Comparison of ENCODE assay signal across 20 mouse cellular contexts in the genomic region with DNA sequence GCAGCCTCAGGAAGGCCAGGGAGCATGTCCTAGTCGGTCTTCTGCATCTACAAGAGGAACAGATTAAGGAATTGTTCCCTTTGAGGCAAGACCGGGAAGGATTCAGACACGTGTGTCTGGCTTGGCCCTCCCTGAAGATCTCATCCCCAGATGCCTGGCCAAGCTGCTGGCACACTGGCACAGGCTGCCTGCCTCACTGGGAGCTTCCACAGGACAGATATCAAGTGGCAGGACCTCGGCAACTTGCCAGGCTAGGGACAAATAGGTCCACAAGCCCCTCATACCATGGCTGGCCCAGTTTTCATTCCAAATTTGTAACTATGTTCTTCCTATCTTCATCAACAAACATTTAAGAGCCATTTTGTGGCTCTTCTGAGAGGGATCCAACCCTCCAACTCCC. TPM values are rescaled to one million over a fixed set of nuclear protein-coding genes. Genes with fewer than 3 reads are reported as not detected.
DNase-seq lines count a peak whose midpoint lies in the region; ATAC-seq and TF ChIP-seq lines count a peak whose summit lies in the region.
"Had no signal": no experiment of that assay in that cellular context is flagged by ENCODE, and none has a peak within 500 bp of the region (broad histone marks: within the 10 kb centered on the region; RNA-seq: fewer than 3 reads in every experiment).

No protein-coding gene starts in this region.

- H3K36me3 ChIP-seq in hindbrain, embryonic 12.5 days, result no peaks in the 10 kb centered on the region
- no peaks in the 10 kb centered on the region for H3K36me3 ChIP-seq in hindbrain, embryonic 14.5 days (replicated peaks; ENCODE audit: control insufficient read depth, insufficient read depth)
- no peaks in the 10 kb centered on the region for H3K36me3 ChIP-seq in lung, postnatal 0 days (ENCODE audit: insufficient read depth, low read length)
- H3K36me3 ChIP-seq in embryonic facial prominence, embryonic 10.5 days (replicated peaks), result peaks cover 13% of the 10 kb centered on the region; the same call in 1 of the 2 replicates
- H3K36me3 ChIP-seq: forebrain, embryonic 12.5 days; G1E; heart, embryonic 15.5 days; liver, embryonic 15.5 days had no signal

- no peak for ATAC-seq in hindbrain, embryonic 12.5 days (ENCODE audit: low FRiP score)
- no peak for ATAC-seq in hindbrain, embryonic 14.5 days (ENCODE audit: low FRiP score)
- no peak for ATAC-seq in lung, postnatal 0 days
- no peak for ATAC-seq in frontal cortex, adult (ENCODE audit: low TSS enrichment)

- TF ChIP-seq CTCF in lung, postnatal 0 days (IDR thresholded peaks at IDR 0.05), result no peak

- H3K9me3 ChIP-seq in hindbrain, embryonic 12.5 days (replicated peaks), result no peaks in the 10 kb centered on the region
- H3K9me3 ChIP-seq in hindbrain, embryonic 14.5 days (ENCODE audit: control insufficient read depth, low read length), result no peaks in the 10 kb centered on the region
- H3K9me3 ChIP-seq in lung, postnatal 0 days (ENCODE audit: low read length), result no peaks in the 10 kb centered on the region
- H3K9me3 ChIP-seq in embryonic facial prominence, embryonic 10.5 days, result no peaks in the 10 kb centered on the region
- H3K9me3 ChIP-seq: forebrain, embryonic 12.5 days; heart, embryonic 15.5 days; limb, embryonic 15.5 days; liver, embryonic 15.5 days; megakaryocyte, embryonic 14.5 days had no signal

- no peaks in the 10 kb centered on the region for H3K27me3 ChIP-seq in hindbrain, embryonic 12.5 days
- H3K27me3 ChIP-seq in hindbrain, embryonic 14.5 days (ENCODE audit: control insufficient read depth, insufficient read depth, low read length), result no peaks in the 10 kb centered on the region
- no peaks in the 10 kb centered on the region for H3K27me3 ChIP-seq in lung, postnatal 0 days (replicated peaks; ENCODE audit: insufficient read depth, low read length)
- H3K27me3 ChIP-seq in embryonic facial prominence, embryonic 10.5 days (replicated peaks; ENCODE audit: low read depth, poor library complexity, severe bottlenecking), result no peaks in the 10 kb centered on the region
- H3K27me3 ChIP-seq: forebrain, embryonic 12.5 days; heart, embryonic 15.5 days; limb, embryonic 15.5 days; liver, embryonic 15.5 days had no signal

- H3K4me3 ChIP-seq in hindbrain, embryonic 12.5 days, result no peak overlapping the region
- H3K4me3 ChIP-seq in hindbrain, embryonic 14.5 days (replicated peaks; ENCODE audit: low read length), result no peak overlapping the region
- H3K4me3 ChIP-seq in lung, postnatal 0 days (ENCODE audit: low read depth, low read length), result no peak overlapping the region
- H3K4me3 ChIP-seq in embryonic facial prominence, embryonic 10.5 days, result no peak overlapping the region
- H3K4me3 ChIP-seq: forebrain, embryonic 12.5 days; heart, embryonic 15.5 days; limb, embryonic 15.5 days; liver, embryonic 15.5 days had no signal

- TF ChIP-seq EP300 in lung, postnatal 0 days (IDR thresholded peaks at IDR 0.05), result no peak

- DNase-seq in gastrocnemius, postnatal 10 days, result peak; percentile 41
- no peak for DNase-seq in gastrocnemius, adult 18-20 months (ENCODE audit: low spot score)
- DNase-seq in hindbrain, embryonic 14.5 days (ENCODE audit: low spot score), result no peak
- DNase-seq in lung, postnatal 0 days (ENCODE audit: low spot score), result no peak
- no peak for DNase-seq in lung, postnatal 25 days (ENCODE audit: low spot score)
- no peak for DNase-seq in embryonic facial prominence, embryonic 10.5 days (ENCODE audit: low spot score)
- DNase-seq: adrenal gland, postnatal 25 days; cerebellum, adult 11 months; embryo, embryonic 11 days; kidney, adult 18-20 months; lung, postnatal 10 days; right cerebral cortex, postnatal 4 days had no signal

- H3K4me1 ChIP-seq in hindbrain, embryonic 12.5 days, result peaks cover 45% of the 10 kb centered on the region
- H3K4me1 ChIP-seq in hindbrain, embryonic 14.5 days (replicated peaks; ENCODE audit: control insufficient read depth, insufficient read depth, low read length), result 0 out of 2 replicates have a peak, but pooled peaks cover 12% of the 10 kb centered on the region
- peaks cover 30% of the 10 kb centered on the region for H3K4me1 ChIP-seq in lung, postnatal 0 days (ENCODE audit: insufficient read depth, low read depth, low read length)
- H3K4me1 ChIP-seq in embryonic facial prominence, embryonic 10.5 days, result peaks cover 68% of the 10 kb centered on the region

- H3K27ac ChIP-seq in hindbrain, embryonic 12.5 days, result peak overlapping the region; percentile 40; the same call in 1 of the 2 replicates
- no peak overlapping the region for H3K27ac ChIP-seq in hindbrain, embryonic 14.5 days
- H3K27ac ChIP-seq in lung, postnatal 0 days (ENCODE audit: low read length), result peak overlapping the region; percentile 43; the same call in 1 of the 2 replicates
- H3K27ac ChIP-seq in embryonic facial prominence, embryonic 10.5 days (replicated peaks), result 0 out of 2 replicates have a peak overlapping the region, but pooled peaks have one; percentile 35
- H3K27ac ChIP-seq: forebrain, embryonic 12.5 days; heart, embryonic 15.5 days; limb, embryonic 15.5 days; liver, embryonic 15.5 days had no signal

- no peak overlapping the region for H3K4me2 ChIP-seq in hindbrain, embryonic 12.5 days (replicated peaks)
- H3K4me2 ChIP-seq in hindbrain, embryonic 14.5 days (replicated peaks), result no peak overlapping the region
- no peak overlapping the region for H3K4me2 ChIP-seq in lung, postnatal 0 days (replicated peaks; ENCODE audit: low read depth, low read length)
- H3K4me2 ChIP-seq: forebrain, embryonic 12.5 days; heart, embryonic 15.5 days; limb, embryonic 15.5 days; liver, embryonic 15.5 days had no signal

- H3K9ac ChIP-seq in hindbrain, embryonic 12.5 days, result no peak overlapping the region
- H3K9ac ChIP-seq in hindbrain, embryonic 14.5 days, result no peak overlapping the region
- H3K9ac ChIP-seq in lung, postnatal 0 days (replicated peaks; ENCODE audit: low read depth), result no peak overlapping the region
- H3K9ac ChIP-seq: forebrain, embryonic 12.5 days; heart, embryonic 15.5 days; limb, embryonic 15.5 days; liver, embryonic 15.5 days had no signal

- 74% methylated on average over 4 of the region's 4 CpGs for WGBS in hindbrain, embryonic 12.5 days
- 61% methylated on average over 4 of the region's 4 CpGs for WGBS in hindbrain, embryonic 14.5 days
- WGBS in lung, postnatal 0 days, result 74% methylated on average over 4 of the region's 4 CpGs
- 73% methylated on average over 4 of the region's 4 CpGs for WGBS in embryonic facial prominence, embryonic 10.5 days

RNA-seq across cellular contexts. Expression of a gene that starts 16.5 kb away (rescaled TPM):
- total RNA-seq in gastrocnemius, postnatal 10 days (2021), result 100 to 1,000 TPM; 109 to 119 TPM
- total RNA-seq in gastrocnemius, adult 18-20 months (2021), result 10 to 100 TPM; 31.2 to 47.6 TPM
- 63.4 and 71.6 TPM in 2 replicates for polyA plus RNA-seq in hindbrain, embryonic 12.5 days (2016; fragmentation: Nextera tagmentation; extraction: Ambion mirVana)
- 41.3 and 43.4 TPM in 2 replicates for polyA plus RNA-seq in hindbrain, embryonic 14.5 days (2014; fragmentation: Nextera tagmentation; extraction: Ambion mirVana)
- 136 and 158 TPM in 2 replicates for polyA plus RNA-seq in lung, postnatal 0 days (2015; fragmentation: Nextera tagmentation; extraction: Ambion mirVana)
- polyA plus RNA-seq in embryonic facial prominence, embryonic 10.5 days (2016; fragmentation: Nextera tagmentation; extraction: Ambion mirVana), result 69.3 and 69.7 TPM in 2 replicates
- polyA plus RNA-seq: G1E had no signal
